Mouse (Mus musculus) heart, adult 2 months (tissue): ENCODE data around the gene Cnnm1.

ENCODE experiments used
- CTCF ChIP-seq: fragments of 200-600 bp; IDR thresholded peaks from 2 replicates; pipeline ENCODE4 v1.8.1; 2022; ENCODE audit warnings: antibody characterized with exemption, mild to moderate bottlenecking, moderate library complexity
- POLR2A ChIP-seq: fragments of 200-500 bp; IDR thresholded peaks from 2 replicates; pipeline ENCODE4 v1.6.1; 2011; ENCODE audit warnings: mild to moderate bottlenecking, low read depth, low read length, control low read depth; ENCODE audit not compliant: insufficient read depth

DNA sequence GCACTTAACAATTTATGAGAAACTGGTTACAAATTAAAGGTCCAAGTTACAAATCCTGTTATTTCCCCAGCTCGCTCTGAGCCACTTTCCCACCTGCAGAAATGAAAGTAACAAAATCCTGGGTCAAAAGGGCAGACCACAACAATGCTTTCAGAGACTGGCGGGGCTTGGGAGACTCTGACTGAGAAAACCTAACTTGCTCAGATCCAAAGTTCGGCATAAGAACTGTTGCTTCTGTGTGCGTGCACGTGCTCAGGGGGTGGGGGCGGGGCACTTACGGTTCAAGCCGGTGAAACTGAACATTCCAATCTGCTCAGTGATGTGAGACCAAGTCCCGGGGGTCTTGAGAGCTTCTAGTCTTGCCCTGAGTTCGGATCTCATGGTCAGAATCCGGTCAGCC is 62.4 kb downstream of the Cnnm1 start:
- no peak for TF ChIP-seq CTCF
- no peak for TF ChIP-seq POLR2A
